Mouse (Mus musculus): ENCODE measurements at regions not wholly inside any gene's neighbourhood (a gene's known extent, or its start where the extent isn't known, plus 50 kb on each side); places are given as distances from the start of the nearest gene placed in this dataset.
A peak's percentile ranks its signal among the peaks of the same experiment; 100 is the strongest.

- ATAC-seq (ENCODE audit: low read depth), result no peak
- H3K36me3 ChIP-seq (ENCODE audit: control insufficient read depth, insufficient read depth, low read length), result no peaks in the 10 kb centered on the region
- H3K27ac ChIP-seq (ENCODE audit: low read depth, low read length), result no peak overlapping the region
- H3K4me3 ChIP-seq (ENCODE audit: low read depth, low read length), result no peak overlapping the region
- H3K9me3 ChIP-seq (ENCODE audit: control insufficient read depth, low read length), result no peaks in the 10 kb centered on the region
- H3K4me1 ChIP-seq (ENCODE audit: control insufficient read depth, insufficient read depth, low read length), result no peaks in the 10 kb centered on the region
- no peak overlapping the region for H3K4me2 ChIP-seq (ENCODE audit: low read depth, low read length)
- H3K27me3 ChIP-seq (ENCODE audit: control insufficient read depth, insufficient read depth, low read length), result no peaks in the 10 kb centered on the region
- 97% methylated on average over 4 of the region's 4 CpGs for WGBS
- no peak overlapping the region for H3K9ac ChIP-seq (replicated peaks; ENCODE audit: low read depth, low read length)
Measured at GRCm38 (mm10) chr3:105130228-105130627, 63.6 kb downstream of the 4930564D02Rik start.

- no peaks in the 10 kb centered on the region for H3K36me3 ChIP-seq (ENCODE audit: control insufficient read depth, insufficient read depth, low read length)
- no peak overlapping the region for H3K4me2 ChIP-seq (ENCODE audit: low read depth, low read length)
- no peaks in the 10 kb centered on the region for H3K27me3 ChIP-seq (ENCODE audit: control insufficient read depth, insufficient read depth, low read length)
- no peak for ATAC-seq (ENCODE audit: low read depth)
- WGBS, result 78% methylated on average over 6 of the region's 6 CpGs
- no peak overlapping the region for H3K27ac ChIP-seq (ENCODE audit: low read depth, low read length)
- no peaks in the 10 kb centered on the region for H3K9me3 ChIP-seq (ENCODE audit: control insufficient read depth, low read length)
- H3K9ac ChIP-seq (replicated peaks; ENCODE audit: low read depth, low read length), result no peak overlapping the region
- H3K4me3 ChIP-seq (ENCODE audit: low read depth, low read length), result no peak overlapping the region
- no peaks in the 10 kb centered on the region for H3K4me1 ChIP-seq (ENCODE audit: control insufficient read depth, insufficient read depth, low read length)
Measured at GRCm38 (mm10) chr3:105131053-105131452, 64.4 kb downstream of the 4930564D02Rik start.

- no peaks in the 10 kb centered on the region for H3K27me3 ChIP-seq (ENCODE audit: control insufficient read depth, insufficient read depth, low read length)
- no peak overlapping the region for H3K4me2 ChIP-seq (ENCODE audit: low read depth, low read length)
- H3K27ac ChIP-seq (ENCODE audit: low read depth, low read length), result no peak overlapping the region
- H3K4me3 ChIP-seq (ENCODE audit: low read depth, low read length), result no peak overlapping the region
- ATAC-seq (ENCODE audit: low read depth), result no peak
- no peak overlapping the region for H3K9ac ChIP-seq (replicated peaks; ENCODE audit: low read depth, low read length)
- no peaks in the 10 kb centered on the region for H3K9me3 ChIP-seq (ENCODE audit: control insufficient read depth, low read length)
- WGBS, result 96% methylated on average over 4 of the region's 4 CpGs
- no peaks in the 10 kb centered on the region for H3K4me1 ChIP-seq (ENCODE audit: control insufficient read depth, insufficient read depth, low read length)
- no peaks in the 10 kb centered on the region for H3K36me3 ChIP-seq (ENCODE audit: control insufficient read depth, insufficient read depth, low read length)
Measured at GRCm38 (mm10) chr3:105133011-105133410, 66.4 kb downstream of the 4930564D02Rik start.

GRCm38 (mm10) chr3:105141170-105141971 lies 74.7 kb downstream of the 4930564D02Rik start:
- H3K9ac ChIP-seq (replicated peaks; ENCODE audit: low read depth, low read length), result no peak overlapping the region
- no peaks in the 10 kb centered on the region for H3K4me1 ChIP-seq (ENCODE audit: control insufficient read depth, insufficient read depth, low read length)
- H3K4me2 ChIP-seq (ENCODE audit: low read depth, low read length), result no peak overlapping the region
- H3K36me3 ChIP-seq (ENCODE audit: control insufficient read depth, insufficient read depth, low read length), result no peaks in the 10 kb centered on the region
- ATAC-seq (ENCODE audit: low read depth), result no peak
- H3K27ac ChIP-seq (ENCODE audit: low read depth, low read length), result no peak overlapping the region
- H3K9me3 ChIP-seq (ENCODE audit: control insufficient read depth, low read length), result no peaks in the 10 kb centered on the region
- 82% methylated on average over 14 of the region's 14 CpGs for WGBS
- no peak overlapping the region for H3K4me3 ChIP-seq (ENCODE audit: low read depth, low read length)
- no peaks in the 10 kb centered on the region for H3K27me3 ChIP-seq (ENCODE audit: control insufficient read depth, insufficient read depth, low read length)

GRCm38 (mm10) chr3:105142631-105143030 lies 76.0 kb downstream of the 4930564D02Rik start:
- no peak for ATAC-seq (ENCODE audit: low read depth)

GRCm38 (mm10) chr3:105151475-105152157 lies 85.0 kb downstream of the 4930564D02Rik start:
- Histone ChIP-seq H3K9ac (replicated peaks; ENCODE audit: low read depth, low read length) (no peak overlapping the region), H3K4me2 (ENCODE audit: low read depth, low read length) (no peak overlapping the region), H3K4me3 (ENCODE audit: low read depth, low read length) (no peak overlapping the region), H3K4me1 (ENCODE audit: control insufficient read depth, insufficient read depth, low read length) (0 out of 2 replicates have a peak, but pooled peaks cover 2% of the 10 kb centered on the region), H3K9me3 (ENCODE audit: control insufficient read depth, low read length) (no peaks in the 10 kb centered on the region), H3K27ac (ENCODE audit: low read depth, low read length) (no peak overlapping the region), H3K36me3 (ENCODE audit: control insufficient read depth, insufficient read depth, low read length) (no peaks in the 10 kb centered on the region), H3K27me3 (ENCODE audit: control insufficient read depth, insufficient read depth, low read length) (no peaks in the 10 kb centered on the region)
- WGBS, result 12% methylated on average over 11 of the region's 11 CpGs
- ATAC-seq (ENCODE audit: low read depth), result peak; percentile 88

More at GRCm38 (mm10) chr3:105142631-105143030, 76.0 kb downstream of the 4930564D02Rik start:
- no peaks in the 10 kb centered on the region for H3K9me3 ChIP-seq (ENCODE audit: control insufficient read depth, low read length)
- no peaks in the 10 kb centered on the region for H3K36me3 ChIP-seq (ENCODE audit: control insufficient read depth, insufficient read depth, low read length)
- no peak overlapping the region for H3K4me2 ChIP-seq (ENCODE audit: low read depth, low read length)
- no peak overlapping the region for H3K27ac ChIP-seq (ENCODE audit: low read depth, low read length)
- H3K4me1 ChIP-seq (ENCODE audit: control insufficient read depth, insufficient read depth, low read length), result no peaks in the 10 kb centered on the region
- H3K4me3 ChIP-seq (ENCODE audit: low read depth, low read length), result no peak overlapping the region
- H3K9ac ChIP-seq (replicated peaks; ENCODE audit: low read depth, low read length), result no peak overlapping the region
- no peaks in the 10 kb centered on the region for H3K27me3 ChIP-seq (ENCODE audit: control insufficient read depth, insufficient read depth, low read length)

GRCm38 (mm10) chr3:105152158-105152541 lies 85.5 kb downstream of the 4930564D02Rik start:
- ATAC-seq (ENCODE audit: low read depth), result no peak
- no peaks in the 10 kb centered on the region for H3K9me3 ChIP-seq (ENCODE audit: control insufficient read depth, low read length)
- no peak overlapping the region for H3K9ac ChIP-seq (replicated peaks; ENCODE audit: low read depth, low read length)
- no peaks in the 10 kb centered on the region for H3K36me3 ChIP-seq (ENCODE audit: control insufficient read depth, insufficient read depth, low read length)
- H3K27ac ChIP-seq (ENCODE audit: low read depth, low read length), result no peak overlapping the region
- H3K4me1 ChIP-seq (ENCODE audit: control insufficient read depth, insufficient read depth, low read length), result 0 out of 2 replicates have a peak, but pooled peaks cover 2% of the 10 kb centered on the region
- H3K27me3 ChIP-seq (ENCODE audit: control insufficient read depth, insufficient read depth, low read length), result no peaks in the 10 kb centered on the region
- 13% methylated on average over 1 of the region's 1 CpGs for whole genome bisulfite sequencing
- no peak overlapping the region for H3K4me2 ChIP-seq (ENCODE audit: low read depth, low read length)
- H3K4me3 ChIP-seq (ENCODE audit: low read depth, low read length), result no peak overlapping the region

- Histone ChIP-seq H3K4me1 (ENCODE audit: control insufficient read depth, insufficient read depth, low read length) (no peaks in the 10 kb centered on the region), H3K36me3 (ENCODE audit: control insufficient read depth, insufficient read depth, low read length) (no peaks in the 10 kb centered on the region), H3K27me3 (ENCODE audit: control insufficient read depth, insufficient read depth, low read length) (no peaks in the 10 kb centered on the region), H3K4me2 (ENCODE audit: low read depth, low read length) (no peak overlapping the region), H3K9ac (replicated peaks; ENCODE audit: low read depth, low read length) (no peak overlapping the region), H3K4me3 (ENCODE audit: low read depth, low read length) (no peak overlapping the region), H3K9me3 (ENCODE audit: control insufficient read depth, low read length) (no peaks in the 10 kb centered on the region), H3K27ac (ENCODE audit: low read depth, low read length) (no peak overlapping the region)
- ATAC-seq (ENCODE audit: low read depth), result no peak
- 94% methylated on average over 2 of the region's 2 CpGs for WGBS
Measured at GRCm38 (mm10) chr3:105158376-105158775, 91.7 kb downstream of the 4930564D02Rik start.

- 73% methylated on average over 2 of the region's 2 CpGs for WGBS
- H3K27me3 ChIP-seq (ENCODE audit: control insufficient read depth, insufficient read depth, low read length), result no peaks in the 10 kb centered on the region
Measured at GRCm38 (mm10) chr3:105165355-105165754, 98.7 kb downstream of the 4930564D02Rik start.

More at GRCm38 (mm10) chr3:105165355-105165754, 98.7 kb downstream of the 4930564D02Rik start:
- no peak overlapping the region for H3K4me2 ChIP-seq (ENCODE audit: low read depth, low read length)
- no peaks in the 10 kb centered on the region for H3K4me1 ChIP-seq (ENCODE audit: control insufficient read depth, insufficient read depth, low read length)
- ATAC-seq (ENCODE audit: low read depth), result no peak
- H3K27ac ChIP-seq (ENCODE audit: low read depth, low read length), result no peak overlapping the region
- H3K9me3 ChIP-seq (ENCODE audit: control insufficient read depth, low read length), result no peaks in the 10 kb centered on the region
- H3K9ac ChIP-seq (replicated peaks; ENCODE audit: low read depth, low read length), result no peak overlapping the region
- no peak overlapping the region for H3K4me3 ChIP-seq (ENCODE audit: low read depth, low read length)
- H3K36me3 ChIP-seq (ENCODE audit: control insufficient read depth, insufficient read depth, low read length), result no peaks in the 10 kb centered on the region
